Mouse (Mus musculus): ENCODE measurements around the gene Tlnrd1. TPM values are rescaled to one million over a fixed set of nuclear protein-coding genes. Genes with fewer than 3 reads are reported as not detected.

The Tlnrd1 gene
- polyA plus RNA-seq, 1 experiment: 25.5 TPM

- TF ChIP-seq REST (IDR thresholded peaks at IDR 0.05; ENCODE audit: insufficient read depth, insufficient read length): no peak
- no peak for TF ChIP-seq MAX (IDR thresholded peaks at IDR 0.05; ENCODE audit: low read depth)
- TF ChIP-seq POLR2A (IDR thresholded peaks at IDR 0.05; ENCODE audit: insufficient read length, low read depth): no peak
- H3K4me3 ChIP-seq: no peak overlapping the region
- no peak overlapping the region for H3ac ChIP-seq (ENCODE audit: control insufficient read depth, insufficient read length)
- H3K36me3 ChIP-seq (ENCODE audit: control insufficient read depth, insufficient read depth): no peaks in the 10 kb centered on the region
- H3K27me3 ChIP-seq (ENCODE audit: control insufficient read depth, insufficient read depth, insufficient read length): no peaks in the 10 kb centered on the region
- H3K4me2 ChIP-seq (ENCODE audit: low read depth): no peak overlapping the region
- H3K79me2 ChIP-seq (ENCODE audit: control insufficient read depth, insufficient read depth): no peaks in the 10 kb centered on the region
Observed at GRCm38 (mm10) chr7:83840076-83840475, 44.0 kb downstream of the Tlnrd1 start.

- Histone ChIP-seq H3K27me3 (ENCODE audit: control insufficient read depth, insufficient read depth, insufficient read length) (no peaks in the 10 kb centered on the region), H3ac (ENCODE audit: control insufficient read depth, insufficient read length) (no peak overlapping the region), H3K79me2 (ENCODE audit: control insufficient read depth, insufficient read depth) (no peaks in the 10 kb centered on the region), H3K4me2 (ENCODE audit: low read depth) (peak overlapping the region; percentile 16), H3K36me3 (ENCODE audit: control insufficient read depth, insufficient read depth) (no peaks in the 10 kb centered on the region), H3K4me3 (no peak overlapping the region)
- no peak for TF ChIP-seq MYOD1 (IDR thresholded peaks at IDR 0.05; ENCODE audit: control insufficient read depth in 1 of 3, insufficient read length in 2 of 3, low read depth in 2 of 3)
- peak; percentile 88; the same call in 1 of the 2 replicates for TF ChIP-seq CEBPB (IDR thresholded peaks at IDR 0.05; ENCODE audit: insufficient read depth, poor library complexity, severe bottlenecking)
Observed at GRCm38 (mm10) chr7:83838525-83839224, 45.4 kb downstream of the Tlnrd1 start.

Other genes with a start within 250 kb of the Tlnrd1 start
- 0.11 TPM for gene Il16, start 138.6 kb downstream of the Tlnrd1 start, polyA plus RNA-seq (2012; fragmentation: generic; extraction: Trizol)
- 0.08 TPM for gene Cfap161, start 89.4 kb downstream of the Tlnrd1 start, polyA plus RNA-seq (2012; fragmentation: generic; extraction: Trizol)
- gene Mesd, start 161 bp upstream of the Tlnrd1 start, polyA plus RNA-seq (2012; fragmentation: generic; extraction: Trizol): 81.3 TPM
- 11.2 TPM for gene Cemip, start 202.2 kb upstream of the Tlnrd1 start, polyA plus RNA-seq (2012; fragmentation: generic; extraction: Trizol)